Mouse (Mus musculus): ENCODE measurements around the gene Rps16. TPM values are rescaled to one million over a fixed set of nuclear protein-coding genes. Genes with fewer than 3 reads are reported as not detected.

The Rps16 gene
- polyA plus RNA-seq, 1 experiment from 2014 or later, result 599 TPM

GRCm38 (mm10) chr7:28395425-28395824 lies 45.0 kb downstream of the Rps16 start:
- H3K9ac ChIP-seq, result no peak overlapping the region
- no peak overlapping the region for H3K27ac ChIP-seq (replicated peaks)
- 94% methylated on average over 4 of the region's 4 CpGs for WGBS
- no peak overlapping the region for H3K4me3 ChIP-seq
- peaks cover 16% of the 10 kb centered on the region for H3K4me1 ChIP-seq
- peaks cover 66% of the 10 kb centered on the region for H3K36me3 ChIP-seq
- H3K9me3 ChIP-seq, result no peaks in the 10 kb centered on the region
- no peaks in the 10 kb centered on the region for H3K27me3 ChIP-seq (replicated peaks)
- H3K4me2 ChIP-seq, result no peak overlapping the region
- ATAC-seq (ENCODE audit: extremely low read depth, insufficient number of reproducible peaks, low FRiP score, low TSS enrichment), result no peak

GRCm38 (mm10) chr7:28398000-28398399 lies 47.5 kb downstream of the Rps16 start:
- Histone ChIP-seq H3K36me3 (peaks cover 86% of the 10 kb centered on the region), H3K27me3 (replicated peaks) (no peaks in the 10 kb centered on the region), H3K9ac (no peak overlapping the region), H3K4me1 (peaks cover 11% of the 10 kb centered on the region), H3K4me3 (no peak overlapping the region), H3K9me3 (no peaks in the 10 kb centered on the region), H3K4me2 (no peak overlapping the region), H3K27ac (replicated peaks) (no peak overlapping the region)
- 52% methylated on average over 3 of the region's 3 CpGs for WGBS
- ATAC-seq (ENCODE audit: extremely low read depth, insufficient number of reproducible peaks, low FRiP score, low TSS enrichment), result no peak

GRCm38 (mm10) chr7:28398696-28399340 lies 48.4 kb downstream of the Rps16 start:
- Histone ChIP-seq H3K27me3 (replicated peaks) (no peaks in the 10 kb centered on the region), H3K9ac (no peak overlapping the region), H3K36me3 (peaks cover 94% of the 10 kb centered on the region), H3K4me2 (no peak overlapping the region), H3K4me3 (no peak overlapping the region), H3K9me3 (no peaks in the 10 kb centered on the region), H3K27ac (replicated peaks) (no peak overlapping the region), H3K4me1 (peaks cover 6% of the 10 kb centered on the region)
- no peak for ATAC-seq (ENCODE audit: extremely low read depth, insufficient number of reproducible peaks, low FRiP score, low TSS enrichment)
- WGBS, result 85% methylated on average over 10 of the region's 10 CpGs

GRCm38 (mm10) chr7:28401030-28401429 lies 50.6 kb downstream of the Rps16 start:
- Histone ChIP-seq H3K4me1 (peaks cover 2% of the 10 kb centered on the region; the same call in 1 of the 2 replicates), H3K36me3 (peaks cover 99% of the 10 kb centered on the region), H3K27me3 (replicated peaks) (no peaks in the 10 kb centered on the region), H3K9ac (no peak overlapping the region), H3K9me3 (no peaks in the 10 kb centered on the region), H3K4me3 (no peak overlapping the region), H3K4me2 (no peak overlapping the region), H3K27ac (replicated peaks) (no peak overlapping the region)
- WGBS, result 96% methylated on average over 1 of the region's 1 CpGs
- no peak for ATAC-seq (ENCODE audit: extremely low read depth, insufficient number of reproducible peaks, low FRiP score, low TSS enrichment)

- no peak overlapping the region for H3K27ac ChIP-seq (replicated peaks)
- ATAC-seq (ENCODE audit: extremely low read depth, insufficient number of reproducible peaks, low FRiP score, low TSS enrichment), result no peak
- peaks cover 99% of the 10 kb centered on the region for H3K36me3 ChIP-seq
- H3K9ac ChIP-seq, result no peak overlapping the region
- no peaks in the 10 kb centered on the region for H3K27me3 ChIP-seq (replicated peaks)
- H3K4me3 ChIP-seq, result no peak overlapping the region
- H3K4me2 ChIP-seq, result no peak overlapping the region
- WGBS, result 64% methylated on average over 3 of the region's 3 CpGs
- no peaks in the 10 kb centered on the region for H3K9me3 ChIP-seq
- peaks cover 2% of the 10 kb centered on the region; the same call in 1 of the 2 replicates for H3K4me1 ChIP-seq
Measured at GRCm38 (mm10) chr7:28401942-28402341, 51.5 kb downstream of the Rps16 start.

Other genes starting within 250 kb of the Rps16 start
- gene 9530053A07Rik, start 221.2 kb upstream of the Rps16 start, polyA plus RNA-seq (2015; fragmentation: Nextera tagmentation; extraction: Ambion mirVana), result 0.05 TPM in 1 of 2 replicates, not detected in the other
- 81.3 and 86.7 TPM in 2 replicates for gene Fbl, start 180.9 kb upstream of the Rps16 start, polyA plus RNA-seq (2015; fragmentation: Nextera tagmentation; extraction: Ambion mirVana)
- 8.8 and 9.0 TPM in 2 replicates for gene Dyrk1b, start 171.2 kb upstream of the Rps16 start, polyA plus RNA-seq (2015; fragmentation: Nextera tagmentation; extraction: Ambion mirVana)
- gene Eid2, start 82.8 kb upstream of the Rps16 start, polyA plus RNA-seq (2015; fragmentation: Nextera tagmentation; extraction: Ambion mirVana), result 1.1 and 1.2 TPM in 2 replicates
- gene Eid2b, start 72.9 kb upstream of the Rps16 start, polyA plus RNA-seq (2015; fragmentation: Nextera tagmentation; extraction: Ambion mirVana), result 7.4 and 7.6 TPM in 2 replicates
- not detected in 2 replicates for gene Selenov, start 59.5 kb upstream of the Rps16 start, polyA plus RNA-seq (2015; fragmentation: Nextera tagmentation; extraction: Ambion mirVana)
- 0.05 and 0.19 TPM in 2 replicates for gene Dll3, start 48.4 kb upstream of the Rps16 start, polyA plus RNA-seq (2015; fragmentation: Nextera tagmentation; extraction: Ambion mirVana)
- 114 and 131 TPM in 2 replicates for gene Timm50, start 38.6 kb upstream of the Rps16 start, polyA plus RNA-seq (2015; fragmentation: Nextera tagmentation; extraction: Ambion mirVana)
- gene Supt5, start 11.9 kb upstream of the Rps16 start, polyA plus RNA-seq (2015; fragmentation: Nextera tagmentation; extraction: Ambion mirVana), result 60.1 and 62.3 TPM in 2 replicates
- 43.5 and 49.3 TPM in 2 replicates for gene Plekhg2, start 21.9 kb downstream of the Rps16 start, polyA plus RNA-seq (2015; fragmentation: Nextera tagmentation; extraction: Ambion mirVana)
- 11.9 and 13.6 TPM in 2 replicates for gene Zfp36, start 29.6 kb downstream of the Rps16 start, polyA plus RNA-seq (2015; fragmentation: Nextera tagmentation; extraction: Ambion mirVana)
- gene Med29, start 42.1 kb downstream of the Rps16 start, polyA plus RNA-seq (2015; fragmentation: Nextera tagmentation; extraction: Ambion mirVana), result 49.9 and 54.2 TPM in 2 replicates
- gene Paf1, start 42.3 kb downstream of the Rps16 start, polyA plus RNA-seq (2015; fragmentation: Nextera tagmentation; extraction: Ambion mirVana), result 73.4 and 75.1 TPM in 2 replicates
- 6.9 and 8.4 TPM in 2 replicates for gene Gmfg, start 86.8 kb downstream of the Rps16 start, polyA plus RNA-seq (2015; fragmentation: Nextera tagmentation; extraction: Ambion mirVana)
- 0.94 and 1.1 TPM in 2 replicates for gene Lrfn1, start 101.3 kb downstream of the Rps16 start, polyA plus RNA-seq (2015; fragmentation: Nextera tagmentation; extraction: Ambion mirVana)
- not detected in 2 replicates for gene Ifnl2, start 159.8 kb downstream of the Rps16 start, polyA plus RNA-seq (2015; fragmentation: Nextera tagmentation; extraction: Ambion mirVana)
- not detected in 2 replicates for gene Ifnl3, start 172.2 kb downstream of the Rps16 start, polyA plus RNA-seq (2015; fragmentation: Nextera tagmentation; extraction: Ambion mirVana)
- gene Sycn, start 190.2 kb downstream of the Rps16 start, polyA plus RNA-seq (2015; fragmentation: Nextera tagmentation; extraction: Ambion mirVana), result not detected in 2 replicates
- gene Nccrp1, start 196.6 kb downstream of the Rps16 start, polyA plus RNA-seq (2015; fragmentation: Nextera tagmentation; extraction: Ambion mirVana), result not detected in 2 replicates
- 18.7 and 23.3 TPM in 2 replicates for gene Samd4b, start 247.5 kb downstream of the Rps16 start, polyA plus RNA-seq (2015; fragmentation: Nextera tagmentation; extraction: Ambion mirVana)
- 27.9 and 30.5 TPM in 2 replicates for gene Pak4, start 247.5 kb downstream of the Rps16 start, polyA plus RNA-seq (2015; fragmentation: Nextera tagmentation; extraction: Ambion mirVana)

Data from heart, embryonic 13.5 days (tissue).